9 mouse cellular contexts compared by ENCODE assay signal in the genomic region with DNA sequence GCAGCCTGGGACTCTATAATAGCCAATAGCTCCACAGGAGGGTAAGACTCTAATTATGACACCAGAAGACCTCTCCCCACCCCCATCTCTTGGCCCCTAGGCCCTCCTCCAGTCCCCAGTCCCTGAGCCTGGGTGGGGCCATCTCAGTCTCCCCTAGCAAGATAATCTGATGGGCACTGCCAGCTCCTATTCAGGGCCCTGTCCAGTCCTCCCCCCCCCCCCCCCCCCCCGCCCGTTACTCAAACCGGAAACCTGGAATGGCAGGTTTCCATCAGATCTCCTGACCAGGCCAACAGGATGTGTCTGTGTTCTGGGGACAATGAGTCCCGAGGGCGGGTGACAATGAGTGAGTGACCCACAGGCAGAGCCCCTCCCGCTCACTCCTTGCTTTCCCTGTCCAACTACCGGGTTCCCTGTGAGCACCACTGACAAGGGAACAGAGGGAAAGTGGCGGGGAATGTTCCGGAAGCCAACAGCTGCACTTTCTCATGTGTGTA.
DNase-seq lines count a peak whose midpoint lies in the region; ATAC-seq lines count a peak whose summit lies in the region.
"Had no signal": no experiment of that assay in that cellular context is flagged by ENCODE, and none has a peak within 500 bp of the region (broad histone marks: within the 10 kb centered on the region; RNA-seq: fewer than 3 reads in every experiment).

No protein-coding gene starts in this region.

- H3K4me2 ChIP-seq in limb, embryonic 13.5 days (replicated peaks) = no peak overlapping the region

- intact Hi-C loops in heart, postnatal 25 days (cut with DNase I) = loop anchor here (1.0 to 2.0 kb wide), 2 partner anchors 42 to 89 kb away; no protein-coding TSS in a partner anchor

- no peak overlapping the region for H3K9ac ChIP-seq in limb, embryonic 13.5 days

- H3K4me3 ChIP-seq in brown adipose tissue, adult 24 weeks (ENCODE audit: insufficient read depth, low read depth, low read length) = no peak overlapping the region
- H3K4me3 ChIP-seq in limb, embryonic 13.5 days = no peak overlapping the region

- 0 out of 2 replicates have a peak, but pooled peaks have one; percentile 30 for ATAC-seq in limb, embryonic 13.5 days (ENCODE audit: low FRiP score, low read depth)
- ATAC-seq: inflammation-experienced regulatory T-cells, adult 6 months had no signal

- H3K36me3 ChIP-seq in limb, embryonic 13.5 days = peaks cover 84% of the 10 kb centered on the region

- H3K4me1 ChIP-seq in brown adipose tissue, adult 24 weeks (ENCODE audit: control insufficient read depth, insufficient read depth, insufficient read length, low read length) = peaks cover 12% of the 10 kb centered on the region; the same call in 1 of the 2 replicates
- peaks cover 10% of the 10 kb centered on the region; the same call in 1 of the 2 replicates for H3K4me1 ChIP-seq in limb, embryonic 13.5 days

- DNase-seq in 3134 (ENCODE audit: extremely low read depth, insufficient read length, low spot score) = peak; percentile 48
- DNase-seq in heart, postnatal 25 days (ENCODE audit: low spot score) = peak; percentile 79
- DNase-seq in cerebellum, postnatal 14 days = no peak
- DNase-seq in retina, embryonic 14.5 days (ENCODE audit: low spot score) = no peak
- DNase-seq in cerebellum, adult 9-11 months = no peak
- no peak for DNase-seq in layer of hippocampus, postnatal 14 days (ENCODE audit: low spot score in 2 of 2)

- WGBS in limb, embryonic 13.5 days = 56% methylated on average over 8 of the region's 9 CpGs

- no peaks in the 10 kb centered on the region for H3K9me3 ChIP-seq in limb, embryonic 13.5 days

- no peaks in the 10 kb centered on the region for H3K27me3 ChIP-seq in limb, embryonic 13.5 days

- H3K27ac ChIP-seq in brown adipose tissue, adult 24 weeks (replicated peaks; ENCODE audit: low read depth, low read length) = peak overlapping the region; percentile 90
- H3K27ac ChIP-seq in limb, embryonic 13.5 days = peak overlapping the region; percentile 10; the same call in 1 of the 2 replicates

Comparison
In these comparisons a context has a peak if more than half of its experiments do, and no peak if none do; other contexts are left out.
1. DNase-seq: peak in 3134 (single experiment) and heart, postnatal 25 days (single experiment); none in cerebellum, postnatal 14 days (0 of 2), retina, embryonic 14.5 days (single experiment), cerebellum, adult 9-11 months (single experiment) and layer of hippocampus, postnatal 14 days (0 of 2).